Mouse (Mus musculus): ENCODE results near the gene Git2.

- TF ChIP-seq MAX (IDR thresholded peaks at IDR 0.05; ENCODE audit: low read depth) (no peak), POLR2AphosphoS2 (IDR thresholded peaks at IDR 0.05; ENCODE audit: insufficient read length, low read depth) (no peak), USF1 (IDR thresholded peaks at IDR 0.05; ENCODE audit: low read depth) (no peak), SRF (IDR thresholded peaks at IDR 0.05; ENCODE audit: control insufficient read depth, insufficient read length, low read depth) (no peak), POLR2A (IDR thresholded peaks at IDR 0.05; ENCODE audit: insufficient read length, low read depth) (no peak), MYOD1 (IDR thresholded peaks at IDR 0.05; ENCODE audit: control insufficient read depth in 1 of 3, insufficient read length in 2 of 3, low read depth in 2 of 3) (no peak)
Observed at GRCm38 (mm10) chr5:114731969-114732368, 43.3 kb downstream of the Git2 start.

All from myocyte (in vitro differentiated cells).